ENCODE assay signal across 12 mouse cellular contexts in genomic region chr16:31061246-31061880, GRCm38 (mm10). TPM values are rescaled to one million over a fixed set of nuclear protein-coding genes. Genes with fewer than 3 reads are reported as not detected.
DNase-seq lines count a peak whose midpoint lies in the region; ATAC-seq and TF ChIP-seq lines count a peak whose summit lies in the region.
"Had no signal": no experiment of that assay in that cellular context is flagged by ENCODE, and none has a peak within 500 bp of the region (broad histone marks: within the 10 kb centered on the region; RNA-seq: fewer than 3 reads in every experiment).

No protein-coding gene starts in this region.

- ATAC-seq in forebrain, postnatal 0 days: peak; percentile 55
- ATAC-seq in forebrain, embryonic 14.5 days: no peak
- no peak for ATAC-seq in kidney, embryonic 15.5 days (replicated peaks; ENCODE audit: low FRiP score)
- peak; percentile 35; the same call in 1 of the 2 replicates for ATAC-seq in heart, embryonic 16.5 days (replicated peaks; ENCODE audit: extremely low read depth, insufficient read depth, low FRiP score)
- no peak for ATAC-seq in limb, embryonic 13.5 days (ENCODE audit: low FRiP score, low read depth)
- ATAC-seq in erythroblast, adult 5-6 weeks (replicated peaks; ENCODE audit: low FRiP score, poor library complexity, severe bottlenecking): no peak
- ATAC-seq: inflammation-experienced regulatory T-cells, adult 6 months had no signal

- H3K27ac ChIP-seq in forebrain, postnatal 0 days (ENCODE audit: low read depth, low read length): no peak overlapping the region
- H3K27ac ChIP-seq in forebrain, embryonic 14.5 days (ENCODE audit: low read depth, low read length): no peak overlapping the region
- H3K27ac ChIP-seq in kidney, embryonic 15.5 days: 0 out of 2 replicates have a peak overlapping the region, but pooled peaks have one; percentile 32
- H3K27ac ChIP-seq in heart, embryonic 16.5 days (ENCODE audit: low read length): peak overlapping the region; percentile 49; the same call in 1 of the 2 replicates
- no peak overlapping the region for H3K27ac ChIP-seq in limb, embryonic 13.5 days
- H3K27ac ChIP-seq: forebrain, embryonic 12.5 days had no signal

- no peak overlapping the region for H3K9ac ChIP-seq in forebrain, postnatal 0 days
- H3K9ac ChIP-seq in forebrain, embryonic 14.5 days (ENCODE audit: low read length): no peak overlapping the region
- H3K9ac ChIP-seq in kidney, embryonic 15.5 days: no peak overlapping the region
- H3K9ac ChIP-seq in heart, embryonic 16.5 days (ENCODE audit: low read length): no peak overlapping the region
- no peak overlapping the region for H3K9ac ChIP-seq in limb, embryonic 13.5 days
- H3K9ac ChIP-seq: forebrain, embryonic 12.5 days had no signal

- H3K4me3 ChIP-seq in forebrain, postnatal 0 days (ENCODE audit: low read depth, low read length): no peak overlapping the region
- no peak overlapping the region for H3K4me3 ChIP-seq in forebrain, embryonic 14.5 days (ENCODE audit: low read depth, low read length)
- H3K4me3 ChIP-seq in kidney, embryonic 15.5 days (replicated peaks): no peak overlapping the region
- no peak overlapping the region for H3K4me3 ChIP-seq in heart, embryonic 16.5 days (ENCODE audit: low read length)
- no peak overlapping the region for H3K4me3 ChIP-seq in limb, embryonic 13.5 days
- H3K4me3 ChIP-seq: forebrain, embryonic 12.5 days had no signal

- WGBS in forebrain, postnatal 0 days: 68% methylated on average over 11 of the region's 11 CpGs
- 88% methylated on average over 11 of the region's 11 CpGs for WGBS in forebrain, embryonic 14.5 days
- whole genome bisulfite sequencing in kidney, embryonic 15.5 days: 42% methylated on average over 11 of the region's 11 CpGs
- WGBS in heart, embryonic 16.5 days: 74% methylated on average over 11 of the region's 11 CpGs
- WGBS in limb, embryonic 13.5 days: 32% methylated on average over 11 of the region's 11 CpGs

- no peaks in the 10 kb centered on the region for H3K9me3 ChIP-seq in forebrain, postnatal 0 days (ENCODE audit: low read length)
- no peaks in the 10 kb centered on the region for H3K9me3 ChIP-seq in forebrain, embryonic 14.5 days (replicated peaks; ENCODE audit: control insufficient read depth, low read length)
- H3K9me3 ChIP-seq in kidney, embryonic 15.5 days (replicated peaks): no peaks in the 10 kb centered on the region
- H3K9me3 ChIP-seq in heart, embryonic 16.5 days (replicated peaks; ENCODE audit: control insufficient read depth, low read length): no peaks in the 10 kb centered on the region
- no peaks in the 10 kb centered on the region for H3K9me3 ChIP-seq in limb, embryonic 13.5 days
- H3K9me3 ChIP-seq: forebrain, embryonic 12.5 days had no signal

- H3K4me1 ChIP-seq in forebrain, postnatal 0 days (ENCODE audit: insufficient read depth): no peaks in the 10 kb centered on the region
- no peaks in the 10 kb centered on the region for H3K4me1 ChIP-seq in forebrain, embryonic 14.5 days (ENCODE audit: control insufficient read depth, insufficient read depth, low read length)
- H3K4me1 ChIP-seq in kidney, embryonic 15.5 days: peaks cover 18% of the 10 kb centered on the region
- peaks cover 7% of the 10 kb centered on the region for H3K4me1 ChIP-seq in heart, embryonic 16.5 days (ENCODE audit: control insufficient read depth, insufficient read depth, low read length)
- peaks cover 21% of the 10 kb centered on the region for H3K4me1 ChIP-seq in limb, embryonic 13.5 days

- no peak overlapping the region for H3K4me2 ChIP-seq in forebrain, postnatal 0 days (ENCODE audit: low read depth)
- H3K4me2 ChIP-seq in forebrain, embryonic 14.5 days (ENCODE audit: low read length): no peak overlapping the region
- H3K4me2 ChIP-seq in kidney, embryonic 15.5 days: peak overlapping the region; percentile 7; the same call in 1 of the 2 replicates
- no peak overlapping the region for H3K4me2 ChIP-seq in heart, embryonic 16.5 days (ENCODE audit: low read depth, low read length)
- H3K4me2 ChIP-seq in limb, embryonic 13.5 days (replicated peaks): peak overlapping the region; percentile 5; the same call in 1 of the 2 replicates
- H3K4me2 ChIP-seq: forebrain, embryonic 12.5 days had no signal

- H3K36me3 ChIP-seq in forebrain, postnatal 0 days (ENCODE audit: insufficient read depth): no peaks in the 10 kb centered on the region
- no peaks in the 10 kb centered on the region for H3K36me3 ChIP-seq in forebrain, embryonic 14.5 days (ENCODE audit: control insufficient read depth, insufficient read depth, low read length)
- no peaks in the 10 kb centered on the region for H3K36me3 ChIP-seq in kidney, embryonic 15.5 days
- H3K36me3 ChIP-seq in heart, embryonic 16.5 days (ENCODE audit: control insufficient read depth, insufficient read depth): no peaks in the 10 kb centered on the region
- no peaks in the 10 kb centered on the region for H3K36me3 ChIP-seq in limb, embryonic 13.5 days
- H3K36me3 ChIP-seq: forebrain, embryonic 12.5 days had no signal

- no peak for DNase-seq in forebrain, postnatal 0 days
- DNase-seq in forebrain, embryonic 14.5 days (ENCODE audit: low spot score): no peak
- no peak for DNase-seq in kidney, adult 8-10 months
- no peak for DNase-seq in testis, postnatal 14 days (ENCODE audit: low spot score)
- DNase-seq: adrenal gland, adult 2 months; cerebellum, adult 11-12 months had no signal

- H3K27me3 ChIP-seq in forebrain, postnatal 0 days (ENCODE audit: insufficient read depth, low read length): no peaks in the 10 kb centered on the region
- no peaks in the 10 kb centered on the region for H3K27me3 ChIP-seq in forebrain, embryonic 14.5 days (replicated peaks; ENCODE audit: control insufficient read depth, insufficient read depth, low read length)
- H3K27me3 ChIP-seq in kidney, embryonic 15.5 days: no peaks in the 10 kb centered on the region
- H3K27me3 ChIP-seq in heart, embryonic 16.5 days (ENCODE audit: control insufficient read depth, insufficient read depth, low read length): no peaks in the 10 kb centered on the region
- no peaks in the 10 kb centered on the region for H3K27me3 ChIP-seq in limb, embryonic 13.5 days
- H3K27me3 ChIP-seq: forebrain, embryonic 12.5 days had no signal

- TF ChIP-seq CTCF in forebrain, postnatal 0 days (IDR thresholded peaks at IDR 0.05; ENCODE audit: low read depth): no peak

RNA-seq across cellular contexts. Expression of gene Xxylt1, which starts 19.9 kb away (rescaled TPM):
- 17.4 and 24.3 TPM in 2 replicates for total RNA-seq in forebrain, postnatal 0 days (2014; rRNA removed)
- polyA plus RNA-seq in forebrain, postnatal 0 days (2015; fragmentation: Nextera tagmentation; extraction: Ambion mirVana): 8.6 and 14.0 TPM in 2 replicates
- polyA plus RNA-seq in forebrain, embryonic 14.5 days (2014; fragmentation: Nextera tagmentation; extraction: Ambion mirVana): 8.3 and 8.5 TPM in 2 replicates
- polyA plus RNA-seq in kidney, embryonic 15.5 days (2015; fragmentation: Nextera tagmentation; extraction: Ambion mirVana): 19.2 and 20.2 TPM in 2 replicates
- 8.0 and 8.4 TPM in 2 replicates for polyA plus RNA-seq in heart, embryonic 16.5 days (2015; fragmentation: Nextera tagmentation; extraction: Ambion mirVana)
- 17.9 and 18.3 TPM in 2 replicates for polyA plus RNA-seq in limb, embryonic 13.5 days (2015; fragmentation: Nextera tagmentation; extraction: Ambion mirVana)
- total RNA-seq in erythroblast, adult 5-6 weeks (2015; ENCODE audit: low replicate concordance): 0.38 and 2.5 TPM in 2 replicates
- 0.98 and 1.2 TPM in 2 replicates for total RNA-seq in erythroblast, adult 5-6 weeks (2017; ENCODE audit: low replicate concordance)

Comparison
In these comparisons a context has a peak if more than half of its experiments do, and no peak if none do; other contexts are left out.
1. ATAC-seq: peak in forebrain, postnatal 0 days (single experiment) and heart, embryonic 16.5 days (single experiment); none in forebrain, embryonic 14.5 days (single experiment), kidney, embryonic 15.5 days (single experiment), limb, embryonic 13.5 days (single experiment) and erythroblast, adult 5-6 weeks (single experiment).
2. H3K27ac ChIP-seq: peak in kidney, embryonic 15.5 days (single experiment) and heart, embryonic 16.5 days (single experiment); none in forebrain, postnatal 0 days (single experiment), forebrain, embryonic 14.5 days (single experiment) and limb, embryonic 13.5 days (single experiment).
3. H3K4me2 ChIP-seq: peak in kidney, embryonic 15.5 days (single experiment) and limb, embryonic 13.5 days (single experiment); none in forebrain, postnatal 0 days (single experiment), forebrain, embryonic 14.5 days (single experiment) and heart, embryonic 16.5 days (single experiment).